36 mouse cellular contexts compared by ENCODE assay signal in genomic region chr3:90609102-90609501, GRCm38 (mm10). TPM values are rescaled to one million over a fixed set of nuclear protein-coding genes. Genes with fewer than 3 reads are reported as not detected.
DNase-seq lines count a peak whose midpoint lies in the region; ATAC-seq and TF ChIP-seq lines count a peak whose summit lies in the region.
"Had no signal": no experiment of that assay in that cellular context is flagged by ENCODE, and none has a peak within 500 bp of the region (broad histone marks: within the 10 kb centered on the region; RNA-seq: fewer than 3 reads in every experiment).

No protein-coding gene starts in this region.

- TF ChIP-seq CTCF in gastrocnemius, adult 2 months (IDR thresholded peaks at IDR 0.05), result no peak

- peaks cover 22% of the 10 kb centered on the region for H3K4me1 ChIP-seq in intestine, embryonic 15.5 days (replicated peaks)
- H3K4me1 ChIP-seq in stomach, embryonic 16.5 days (ENCODE audit: control insufficient read depth, insufficient read depth, low read length), result peaks cover 29% of the 10 kb centered on the region

- H3K9me3 ChIP-seq in intestine, embryonic 15.5 days, result no peaks in the 10 kb centered on the region
- no peaks in the 10 kb centered on the region for H3K9me3 ChIP-seq in stomach, embryonic 16.5 days (replicated peaks; ENCODE audit: control insufficient read depth, low read length)
- H3K9me3 ChIP-seq: embryonic facial prominence, embryonic 10.5 days; embryonic facial prominence, embryonic 13.5 days; forebrain, embryonic 13.5 days; hindbrain, embryonic 10.5 days; hindbrain, embryonic 13.5 days had no signal

- peak; percentile 52 for ATAC-seq in intestine, embryonic 15.5 days
- ATAC-seq in stomach, embryonic 16.5 days (ENCODE audit: insufficient read depth, low FRiP score), result no peak
- ATAC-seq in inflammation-experienced regulatory T-cells, adult 6 months, result no peak
- ATAC-seq: CD4-positive, CD25-positive, alpha-beta regulatory T cell, adult 4 months; forebrain, embryonic 13.5 days; forebrain, embryonic 16.5 days; hindbrain, embryonic 16.5 days had no signal

- H3K27me3 ChIP-seq in intestine, embryonic 15.5 days (replicated peaks), result no peaks in the 10 kb centered on the region
- no peaks in the 10 kb centered on the region for H3K27me3 ChIP-seq in stomach, embryonic 16.5 days (ENCODE audit: control insufficient read depth, insufficient read depth, low read length)
- H3K27me3 ChIP-seq: embryonic facial prominence, embryonic 13.5 days had no signal

- no peak overlapping the region for H3K9ac ChIP-seq in intestine, embryonic 15.5 days
- 0 out of 2 replicates have a peak overlapping the region, but pooled peaks have one; percentile 0 for H3K9ac ChIP-seq in stomach, embryonic 16.5 days (ENCODE audit: low read length)
- H3K9ac ChIP-seq: embryonic facial prominence, embryonic 13.5 days; forebrain, embryonic 13.5 days; hindbrain, embryonic 13.5 days had no signal

- no peaks in the 10 kb centered on the region for H3K36me3 ChIP-seq in intestine, embryonic 15.5 days
- H3K36me3 ChIP-seq in stomach, embryonic 16.5 days (ENCODE audit: control insufficient read depth, insufficient read depth, low read length), result no peaks in the 10 kb centered on the region
- H3K36me3 ChIP-seq: embryonic facial prominence, embryonic 10.5 days; embryonic facial prominence, embryonic 13.5 days; hindbrain, embryonic 10.5 days; hindbrain, embryonic 13.5 days had no signal

- no peak for DNase-seq in gastrocnemius, adult 2 months
- DNase-seq in gastrocnemius, adult 18-20 months (ENCODE audit: low spot score), result no peak
- peak; percentile 52 to 73 for DNase-seq in urinary bladder, adult 18-20 months (ENCODE audit: low spot score in 2 of 2)
- no peak for DNase-seq in urinary bladder, postnatal 4 days (ENCODE audit: low spot score in 2 of 2)
- DNase-seq in cerebellum, adult 11 months, result no peak
- DNase-seq: adrenal gland, adult 2 months; adrenal gland, postnatal 14 days; cerebellum, adult 11-12 months; cerebellum, adult 8-10 months; cerebellum, postnatal 10 days; cerebellum, postnatal 36 days; embryo, embryonic 11 days; gastrocnemius, postnatal 10 days; heart, adult 11 months; heart, postnatal 36 days had no signal

- H3K4me3 ChIP-seq in gastrocnemius, adult 2 months, result no peak overlapping the region
- no peak overlapping the region for H3K4me3 ChIP-seq in intestine, embryonic 15.5 days (replicated peaks)
- no peak overlapping the region for H3K4me3 ChIP-seq in stomach, embryonic 16.5 days (replicated peaks; ENCODE audit: low read length)
- H3K4me3 ChIP-seq: embryonic facial prominence, embryonic 10.5 days; embryonic facial prominence, embryonic 13.5 days; erythroblast, embryonic 14.5 days; forebrain, embryonic 13.5 days; hindbrain, embryonic 10.5 days; hindbrain, embryonic 13.5 days had no signal

- intact Hi-C loops in gastrocnemius, adult 2 months (cut with DNase I), result no loop called here

- H3K4me2 ChIP-seq in intestine, embryonic 15.5 days (replicated peaks), result no peak overlapping the region; the same call in 1 of the 2 replicates
- H3K4me2 ChIP-seq in stomach, embryonic 16.5 days (ENCODE audit: low read depth, low read length), result no peak overlapping the region
- H3K4me2 ChIP-seq: embryonic facial prominence, embryonic 13.5 days; forebrain, embryonic 13.5 days; heart, embryonic 11.5 days; hindbrain, embryonic 13.5 days had no signal

- H3K27ac ChIP-seq in gastrocnemius, adult 2 months, result peak overlapping the region; percentile 84
- H3K27ac ChIP-seq in intestine, embryonic 15.5 days, result no peak overlapping the region
- no peak overlapping the region for H3K27ac ChIP-seq in stomach, embryonic 16.5 days (ENCODE audit: low read length)
- H3K27ac ChIP-seq: embryonic facial prominence, embryonic 13.5 days; forebrain, embryonic 13.5 days; hindbrain, embryonic 10.5 days; hindbrain, embryonic 13.5 days had no signal

RNA-seq across cellular contexts. Expression of gene S100a5, which starts 0.8 kb away (rescaled TPM):
- total RNA-seq in gastrocnemius, adult 2 months (2021), result 1 to 10 TPM in 1 of 2 experiments, not detected in 1; 2.7 TPM
- total RNA-seq in gastrocnemius, adult 18-20 months (2021), result 1 to 10 TPM in 1 of 2 experiments, not detected in 1; 2.5 TPM
- 15.0 and 15.7 TPM in 2 replicates for polyA plus RNA-seq in intestine, embryonic 15.5 days (2015; fragmentation: Nextera tagmentation; extraction: Ambion mirVana)
- polyA plus RNA-seq in stomach, embryonic 16.5 days (2015; fragmentation: Nextera tagmentation; extraction: Ambion mirVana), result 4.5 and 5.2 TPM in 2 replicates
- polyA plus RNA-seq in inflammation-experienced regulatory T-cells, adult 6 months (2017; shearing (Covaris generic)), result not detected
- total RNA-seq: adrenal gland, adult 2 months; adrenal gland, postnatal 14 days; adrenal gland, postnatal 4 days; gastrocnemius, postnatal 10 days; gastrocnemius, postnatal 4 days; heart, adult 8-10 months; heart, postnatal 36 days; MEL had no signal
- polyA plus RNA-seq: adrenal gland, adult 2 months; CD4-positive, CD25-positive, alpha-beta regulatory T cell, adult 4 months; cortical plate, adult 2 months; embryonic facial prominence, embryonic 10.5 days; embryonic facial prominence, embryonic 13.5 days; erythroblast, embryonic 14.5 days; forebrain, embryonic 13.5 days; forebrain, embryonic 16.5 days; heart, embryonic 11.5 days; heart, embryonic 14.5 days; heart, postnatal 0 days; hindbrain, embryonic 10.5 days; hindbrain, embryonic 13.5 days; hindbrain, embryonic 16.5 days had no signal

RNA-seq across cellular contexts. Expression of gene S100a6, which starts 3.6 kb away (rescaled TPM):
- total RNA-seq in gastrocnemius, adult 2 months (2021), result 100 to 1,000 TPM in 1 of 2 experiments, 10 to 100 TPM in 1; 52.2 to 123 TPM
- 100 to 1,000 TPM in 1 of 2 experiments, 10 to 100 TPM in 1; 63.5 to 106 TPM for total RNA-seq in gastrocnemius, adult 18-20 months (2021)
- 412 and 430 TPM in 2 replicates for polyA plus RNA-seq in intestine, embryonic 15.5 days (2015; fragmentation: Nextera tagmentation; extraction: Ambion mirVana)
- 820 and 892 TPM in 2 replicates for polyA plus RNA-seq in stomach, embryonic 16.5 days (2015; fragmentation: Nextera tagmentation; extraction: Ambion mirVana)
- 1,000 to 10,000 TPM in 1 of 3 experiments, 100 to 1,000 TPM in 2; 212 to 1,342 (median 247) TPM for polyA plus RNA-seq in inflammation-experienced regulatory T-cells, adult 6 months (2017; shearing (Covaris generic))
- polyA plus RNA-seq: erythroblast, embryonic 14.5 days had no signal

RNA-seq across cellular contexts. Expression of gene S100a4, which starts 5.5 kb away (rescaled TPM):
- total RNA-seq in gastrocnemius, adult 2 months (2021), result 10 to 100 TPM in 1 of 2 experiments, 1 to 10 TPM in 1; 9.5 to 17.4 TPM
- total RNA-seq in gastrocnemius, adult 18-20 months (2021), result 10 to 100 TPM; 10.1 to 17.7 TPM
- 4.4 and 8.2 TPM in 2 replicates for polyA plus RNA-seq in intestine, embryonic 15.5 days (2015; fragmentation: Nextera tagmentation; extraction: Ambion mirVana)
- polyA plus RNA-seq in stomach, embryonic 16.5 days (2015; fragmentation: Nextera tagmentation; extraction: Ambion mirVana), result 12.5 and 15.1 TPM in 2 replicates
- polyA plus RNA-seq in inflammation-experienced regulatory T-cells, adult 6 months (2017; shearing (Covaris generic)), result 100 to 1,000 TPM in 1 of 3 experiments, 10 to 100 TPM in 2; 65.2 to 589 (median 72.0) TPM
- polyA plus RNA-seq: erythroblast, embryonic 14.5 days; hindbrain, embryonic 10.5 days had no signal

RNA-seq across cellular contexts. Expression of gene Gm42674, which starts 7.4 kb away (rescaled TPM):
- not detected for total RNA-seq in gastrocnemius, adult 2 months (2021)
- not detected for total RNA-seq in gastrocnemius, adult 18-20 months (2021)
- not detected in 2 replicates for polyA plus RNA-seq in intestine, embryonic 15.5 days (2015; fragmentation: Nextera tagmentation; extraction: Ambion mirVana)
- polyA plus RNA-seq in stomach, embryonic 16.5 days (2015; fragmentation: Nextera tagmentation; extraction: Ambion mirVana), result not detected in 2 replicates
- not detected for polyA plus RNA-seq in inflammation-experienced regulatory T-cells, adult 6 months (2017; shearing (Covaris generic))
- total RNA-seq: adrenal gland, adult 2 months; adrenal gland, postnatal 14 days; adrenal gland, postnatal 4 days; gastrocnemius, postnatal 10 days; gastrocnemius, postnatal 4 days; heart, adult 8-10 months; heart, postnatal 36 days; MEL had no signal
- polyA plus RNA-seq: adrenal gland, adult 2 months; CD4-positive, CD25-positive, alpha-beta regulatory T cell, adult 4 months; cortical plate, adult 2 months; embryonic facial prominence, embryonic 10.5 days; embryonic facial prominence, embryonic 13.5 days; erythroblast, embryonic 14.5 days; forebrain, embryonic 13.5 days; forebrain, embryonic 16.5 days; heart, embryonic 11.5 days; heart, embryonic 14.5 days; heart, postnatal 0 days; hindbrain, embryonic 10.5 days; hindbrain, embryonic 13.5 days had no signal

RNA-seq across cellular contexts. Expression of gene S100a2, which starts 19.1 kb away (rescaled TPM):
- total RNA-seq in gastrocnemius, adult 2 months (2021), result not detected
- not detected for total RNA-seq in gastrocnemius, adult 18-20 months (2021)
- not detected in 2 replicates for polyA plus RNA-seq in intestine, embryonic 15.5 days (2015; fragmentation: Nextera tagmentation; extraction: Ambion mirVana)
- 0.93 and 1.3 TPM in 2 replicates for polyA plus RNA-seq in stomach, embryonic 16.5 days (2015; fragmentation: Nextera tagmentation; extraction: Ambion mirVana)
- 1 to 10 TPM in 1 of 3 experiments, not detected in 2; 2.6 TPM for polyA plus RNA-seq in inflammation-experienced regulatory T-cells, adult 6 months (2017; shearing (Covaris generic))
- total RNA-seq: adrenal gland, adult 2 months; adrenal gland, postnatal 14 days; adrenal gland, postnatal 4 days; gastrocnemius, postnatal 10 days; gastrocnemius, postnatal 4 days; heart, adult 8-10 months; heart, postnatal 36 days; MEL had no signal
- polyA plus RNA-seq: adrenal gland, adult 2 months; C2C12; CD4-positive, CD25-positive, alpha-beta regulatory T cell, adult 4 months; cortical plate, adult 2 months; embryonic facial prominence, embryonic 10.5 days; embryonic facial prominence, embryonic 13.5 days; erythroblast, embryonic 14.5 days; forebrain, embryonic 13.5 days; forebrain, embryonic 16.5 days; heart, embryonic 11.5 days; heart, embryonic 14.5 days; heart, postnatal 0 days; hindbrain, embryonic 10.5 days; hindbrain, embryonic 13.5 days; hindbrain, embryonic 16.5 days had no signal

Comparison
In these comparisons a context has a peak if more than half of its experiments do, and no peak if none do; other contexts are left out.
1. DNase-seq: peak in urinary bladder, adult 18-20 months (2 of 2); none in gastrocnemius, adult 2 months (single experiment), gastrocnemius, adult 18-20 months (single experiment), urinary bladder, postnatal 4 days (0 of 2) and cerebellum, adult 11 months (single experiment).